Mouse (Mus musculus) liver, postnatal 0 days (tissue): Measurements from ENCODE around the gene Pde9a.

Experiments
- CTCF ChIP-seq: sonication (generic); IDR thresholded peaks from 2 replicates; pipeline ENCODE4 v1.5.1; 2016; ENCODE audit warnings: antibody characterized with exemption, low read depth
- EP300 ChIP-seq: IDR thresholded peaks from 2 replicates; pipeline ENCODE4 v1.6.1; 2016; ENCODE audit warnings: antibody characterized with exemption, low read depth, mild to moderate bottlenecking

GRCm38 (mm10) chr17:31521948-31522347 is 135.9 kb downstream of the Pde9a start:
- no peak for TF ChIP-seq CTCF
- no peak for TF ChIP-seq EP300
